Mouse (Mus musculus) adrenal gland, adult 18-20 months (tissue): ENCODE measurements around the gene Smg6. TPM values are rescaled to one million over a fixed set of nuclear protein-coding genes. Genes with fewer than 3 reads are reported as not detected.

Source experiments
- DNase-seq, 2 experiments: peaks; one replicate each; pipeline ENCODE4 v3.0.0; 2021 to 2022; ENCODE audit warnings: low spot score in 2 of 2
- microRNA-seq, 2 experiments: library from miRNA; unstranded; fragments of <30 nt; microRNA quantifications; one replicate each; pipeline ENCODE4 v1.2.0; 2021; ENCODE audit warnings: borderline number of aligned reads in 2 of 2
- total RNA-seq, 2 experiments: library from RNA; stranded (reverse); gene quantifications; 1 replicate in 1 of 2; 2 replicates in 1 of 2; pipeline ENCODE4 v1.2.3; 2021

Smg6 gene
- total RNA-seq, 2 experiments from 2014 or later = 17.9 to 21.4 TPM

DNA sequence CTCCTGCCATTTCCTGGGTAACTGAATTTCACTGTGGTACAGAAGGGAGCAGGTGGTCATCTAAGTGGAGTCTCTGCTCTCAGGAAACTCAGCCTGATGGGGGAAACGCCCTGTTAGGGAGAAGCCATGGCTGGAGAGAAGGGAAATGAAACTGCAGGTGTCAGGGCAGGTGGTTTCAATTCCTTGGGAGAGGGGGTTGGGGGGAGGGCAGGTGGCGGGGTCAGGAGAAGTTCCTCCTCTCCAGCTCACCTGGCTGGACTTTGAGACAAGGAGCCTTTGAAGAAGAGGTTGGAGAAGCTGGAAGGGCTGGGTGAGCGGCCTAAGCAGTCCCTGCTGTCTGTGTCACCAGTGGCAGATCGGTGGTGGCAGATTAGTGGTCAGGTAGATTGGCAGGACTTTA lies 280.7 kb downstream of the Smg6 start:
- DNase-seq = no peak

DNA sequence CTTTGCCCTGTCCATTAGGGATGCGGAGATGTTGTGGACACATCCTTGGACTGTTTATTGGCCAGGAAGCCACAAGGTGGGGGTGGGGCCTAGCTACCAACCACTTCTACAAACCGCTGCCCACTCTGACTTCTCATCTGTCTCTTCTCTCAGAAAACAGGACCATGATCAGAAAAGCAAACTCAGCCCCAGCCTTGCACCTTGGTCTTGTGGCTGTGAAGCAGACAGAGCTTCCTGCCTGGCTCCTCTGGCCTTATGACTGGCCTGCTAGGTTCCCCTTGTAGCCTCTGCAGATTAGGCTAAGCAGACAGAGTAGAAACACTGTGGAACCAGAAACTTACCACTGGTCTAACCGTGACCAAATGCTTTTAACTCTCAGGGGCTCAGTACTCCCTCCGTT lies 283.7 kb downstream of the Smg6 start:
- DNase-seq = no peak

DNA sequence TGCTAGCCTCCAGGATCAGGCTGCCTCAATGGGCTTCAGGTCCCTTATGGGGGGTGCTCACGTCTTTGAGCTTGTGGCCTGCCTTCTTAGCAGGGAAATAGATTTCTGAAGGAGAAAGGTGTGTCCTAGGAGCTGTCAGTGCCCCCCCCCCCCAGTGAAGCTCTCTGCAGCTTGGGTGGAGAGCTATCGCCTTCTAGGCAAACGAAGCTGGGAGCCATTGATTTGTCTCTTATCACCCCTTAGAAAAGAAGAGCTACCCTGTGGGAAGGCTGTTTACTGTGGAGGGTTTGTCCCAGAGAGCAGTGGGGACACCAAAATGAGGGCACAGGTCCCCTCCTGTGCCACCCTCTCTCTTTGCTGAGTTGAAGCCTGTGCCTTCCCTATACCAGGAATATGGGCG lies 284.5 kb downstream of the Smg6 start:
- no peak for DNase-seq

DNA sequence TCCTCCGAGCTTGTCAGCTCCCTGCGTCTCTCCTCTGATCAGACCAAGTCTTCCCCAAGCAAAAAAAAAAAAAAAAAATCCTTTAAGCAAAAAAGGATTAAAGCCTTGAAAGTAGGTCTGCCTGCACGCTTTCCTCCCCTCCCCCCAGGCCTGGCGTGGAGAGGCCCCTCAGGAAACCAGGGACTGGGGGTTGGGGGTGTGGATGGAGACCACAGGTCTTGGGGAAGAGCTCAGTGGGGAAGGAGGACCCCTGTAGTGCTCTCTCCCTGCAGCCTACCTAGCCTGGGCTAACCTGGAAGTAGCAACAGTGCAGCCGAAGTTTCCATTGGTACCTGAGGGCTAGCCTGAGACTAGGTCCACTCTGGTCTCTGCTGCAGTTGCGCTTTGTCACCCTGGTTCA lies 285.1 kb downstream of the Smg6 start:
- DNase-seq = no peak

DNA sequence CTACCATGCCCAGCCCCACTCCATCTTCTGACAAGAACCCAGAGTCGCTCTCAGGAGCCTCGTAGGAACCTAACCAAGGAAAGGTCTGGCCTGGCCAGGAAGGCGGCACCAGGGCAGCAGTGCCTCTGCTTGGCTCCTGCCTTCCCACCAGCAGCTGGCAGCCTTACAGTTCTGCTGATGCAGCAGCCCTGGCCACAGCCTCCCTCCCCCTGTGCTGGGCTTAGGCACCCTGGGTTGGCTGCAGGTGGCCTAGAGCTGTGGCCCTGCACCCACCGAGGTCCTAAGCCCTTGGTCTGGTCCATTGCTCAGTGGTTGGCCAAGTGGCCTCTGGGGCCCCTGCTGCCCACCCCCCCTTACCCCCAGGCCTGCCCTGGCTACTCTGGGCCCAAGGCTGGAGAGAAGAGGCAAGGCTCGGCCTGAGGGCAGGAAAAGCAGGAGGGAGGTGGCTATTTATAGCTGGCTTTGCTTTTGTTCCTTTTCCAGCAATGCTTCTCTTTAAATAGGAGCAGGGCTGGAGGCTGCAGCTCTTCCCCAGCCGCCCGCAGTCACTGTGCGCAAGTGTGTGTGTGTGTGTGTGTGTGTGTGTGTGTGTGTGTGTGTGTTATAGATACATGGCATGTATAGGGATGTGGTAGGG lies 286.5 kb downstream of the Smg6 start:
- DNase-seq = no peak

DNA sequence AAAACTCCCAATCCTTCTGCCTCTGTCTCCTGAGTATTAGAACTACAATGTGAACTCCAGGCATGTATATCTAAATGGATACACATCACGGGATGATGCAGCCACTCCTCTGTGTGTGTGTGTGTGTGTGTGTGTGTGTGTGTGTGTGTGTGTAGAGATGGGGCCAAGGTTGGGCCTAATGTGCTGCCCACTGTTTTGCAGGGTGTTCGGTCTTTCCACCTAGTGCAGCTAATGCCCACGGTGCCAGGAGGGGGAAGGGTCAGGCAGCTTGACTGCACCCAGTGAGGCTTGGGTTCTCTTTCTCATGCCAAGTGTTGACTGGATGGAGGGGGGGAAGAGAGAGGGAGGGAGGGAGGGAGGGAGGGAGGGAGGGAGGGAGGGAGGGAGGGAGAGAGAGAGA lies 287.3 kb downstream of the Smg6 start:
- no peak for DNase-seq

DNA sequence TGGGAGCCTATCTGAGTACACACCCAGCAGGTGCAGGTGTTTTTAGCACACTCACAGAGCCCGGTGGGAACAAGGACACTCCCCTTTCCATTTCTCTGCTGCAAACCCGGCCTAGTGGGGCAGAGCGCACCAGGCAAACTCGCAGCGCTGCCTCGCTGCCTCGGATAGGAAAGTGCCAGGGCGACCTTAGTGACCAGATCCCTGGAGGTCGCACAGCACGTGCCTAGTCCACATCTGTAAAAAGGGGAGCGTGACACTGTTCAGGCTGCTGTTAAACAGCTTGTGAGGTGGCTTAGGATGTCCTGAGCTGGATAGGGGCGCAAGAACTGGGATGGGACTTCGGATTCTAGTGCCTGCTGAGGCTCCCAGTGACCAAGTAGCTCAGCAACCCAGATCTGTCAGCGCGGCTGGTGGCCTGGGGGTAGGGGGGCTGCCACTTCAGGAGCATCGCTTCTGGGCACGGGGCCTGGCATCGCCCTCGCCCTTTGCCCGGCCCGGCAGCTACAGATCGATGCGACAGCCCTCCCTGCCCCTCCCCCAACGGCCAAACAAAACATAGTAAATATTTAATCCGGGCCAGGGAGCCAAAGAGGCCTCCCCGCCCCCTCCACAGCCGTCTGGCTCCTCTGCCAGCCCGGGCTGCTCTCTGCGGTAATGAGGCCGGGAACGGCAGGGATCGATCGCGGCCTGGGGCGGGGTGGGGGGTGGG lies 287.9 kb downstream of the Smg6 start:
- peak; percentile 48 to 51 for DNase-seq

Small RNA genes within 50 kb of the gene (microRNA-seq; reads per million reads assigned to microRNA genes)
- gene Mir132 (829 to 2,713 reads per million in 2 experiments), gene Mir212 (40.4 to 78.0 reads per million in 2 experiments)

Other genes with a start within 250 kb of the Smg6 start
- 100 to 1,000 TPM; 185 to 188 TPM for gene Pafah1b1, start 201.2 kb upstream of the Smg6 start, total RNA-seq
- gene Mettl16, start 155.0 kb upstream of the Smg6 start, total RNA-seq = 10 to 100 TPM; 30.8 to 42.7 TPM
- 10 to 100 TPM; 18.3 to 28.9 TPM for gene Mnt, start 94.9 kb upstream of the Smg6 start, total RNA-seq
- 10 to 100 TPM; 15.9 to 27.5 TPM for gene Sgsm2, start 28.8 kb upstream of the Smg6 start, total RNA-seq
- 10 to 100 TPM; 46.8 to 57.1 TPM for gene Tsr1, start 27.8 kb upstream of the Smg6 start, total RNA-seq
- 10 to 100 TPM; 44.8 to 51.3 TPM for gene Srr, start 125 bp downstream of the Smg6 start, total RNA-seq
- 10 to 100 TPM in 1 of 2 experiments, 1 to 10 TPM in 1; 5.4 to 13.1 TPM for gene Hic1, start 243.7 kb downstream of the Smg6 start, total RNA-seq